Mouse (Mus musculus): ENCODE data around the gene Napa.

Gene Napa

DNA sequence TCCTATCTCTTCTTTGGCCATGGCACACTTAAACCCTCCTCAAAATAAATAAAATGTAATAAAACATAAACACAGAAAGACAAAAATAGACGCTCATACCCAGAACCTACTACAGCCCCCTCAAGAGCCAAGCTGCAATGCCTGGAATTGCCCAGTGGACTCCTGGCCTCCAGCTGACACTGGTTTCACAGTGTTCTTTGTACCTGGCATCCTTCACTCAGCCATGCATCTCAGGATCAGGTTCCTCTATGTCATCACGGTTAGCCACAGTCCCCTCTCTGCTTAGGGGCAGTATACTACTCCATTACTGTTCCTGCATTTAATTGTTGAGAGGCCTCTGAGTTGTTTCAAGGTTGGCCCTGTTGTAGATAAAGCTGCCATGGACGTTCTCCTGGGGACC, 34.7 kb downstream of the Napa start:
- no peak for DNase-seq

DNA sequence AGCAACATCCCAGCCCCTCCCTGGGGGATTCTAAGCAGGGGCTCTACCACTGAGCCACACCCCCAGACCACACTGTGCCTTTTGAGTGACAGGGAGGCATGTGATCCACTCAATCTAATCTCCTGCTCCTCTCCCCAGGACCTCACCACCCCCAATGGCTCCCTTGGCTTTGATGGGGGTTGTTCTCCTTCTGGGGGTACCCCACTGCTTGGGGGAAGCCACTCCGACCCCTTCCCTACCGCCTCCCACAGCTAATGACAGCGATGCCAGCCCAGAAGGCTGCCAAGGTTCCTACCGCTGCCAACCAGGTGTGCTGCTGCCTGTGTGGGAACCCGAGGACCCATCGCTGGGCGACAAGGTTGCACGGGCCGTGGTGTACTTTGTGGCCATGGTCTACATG, 35.4 kb downstream of the Napa start:
- DNase-seq, result no peak

DNA sequence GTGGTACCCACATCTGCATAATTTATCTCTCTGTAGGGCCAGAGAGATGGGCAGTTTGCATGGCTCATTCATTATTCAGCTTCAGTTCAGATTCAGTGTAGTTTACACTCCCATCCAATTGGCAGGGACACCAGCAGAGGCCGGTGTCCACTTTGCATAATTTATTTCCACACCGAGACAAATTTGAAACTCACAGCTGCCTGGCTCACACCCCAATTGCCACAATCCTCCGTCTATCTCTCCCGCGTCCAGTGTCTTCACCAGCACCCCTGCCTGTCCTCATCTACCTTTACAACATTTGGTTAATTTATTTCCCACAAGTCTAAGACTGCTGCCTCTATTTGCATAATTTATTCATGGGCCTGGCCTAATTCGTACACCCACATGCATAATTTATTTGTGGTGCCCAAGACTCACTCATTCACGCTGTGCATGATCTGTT, 36.7 kb downstream of the Napa start:
- no peak for DNase-seq

DNA sequence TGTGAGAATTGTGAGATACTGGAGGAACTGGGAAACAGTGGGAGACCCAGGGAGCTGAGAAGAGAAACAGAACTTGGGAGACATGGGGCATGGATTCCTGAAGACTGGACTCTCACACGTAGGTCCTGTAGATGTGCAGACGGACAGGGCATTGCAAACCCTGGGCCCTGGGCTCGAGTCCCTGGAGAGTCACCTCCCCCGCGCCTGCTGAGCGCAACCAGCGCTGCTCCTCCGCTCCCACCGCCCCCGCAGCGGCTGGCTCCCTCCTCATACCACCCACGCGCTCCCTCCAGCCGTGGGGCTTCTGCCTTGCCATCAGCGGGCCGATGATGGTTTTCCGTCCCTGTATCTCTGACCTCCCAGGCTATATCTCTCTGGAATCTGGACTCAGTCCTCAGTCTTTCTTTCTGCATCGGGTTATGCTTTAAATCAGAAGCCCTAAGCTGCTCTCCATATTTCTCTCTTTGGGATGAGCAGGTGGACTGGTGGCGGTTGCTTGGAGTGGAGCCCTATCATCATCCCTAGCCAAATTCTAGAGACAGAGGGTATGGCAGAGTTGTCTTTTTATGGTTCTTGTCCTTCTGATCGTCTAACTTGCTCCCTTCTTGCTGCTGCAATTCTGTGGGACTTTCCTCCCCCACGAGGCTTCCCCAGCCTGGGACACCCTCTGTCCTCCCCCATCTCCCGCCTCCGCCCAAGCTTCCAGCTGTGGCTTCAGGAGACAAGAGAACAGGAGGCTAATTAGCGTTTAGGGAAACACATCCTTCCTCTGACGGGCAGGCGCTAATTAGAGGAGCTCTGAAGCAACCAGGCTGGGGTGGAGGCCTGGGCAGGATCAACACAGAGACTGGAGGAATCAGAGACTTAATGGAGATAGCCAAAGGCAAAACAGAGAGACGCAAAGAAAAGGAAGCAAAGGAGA, 48.5 kb downstream of the Napa start:
- peak; percentile 55 for DNase-seq

DNA sequence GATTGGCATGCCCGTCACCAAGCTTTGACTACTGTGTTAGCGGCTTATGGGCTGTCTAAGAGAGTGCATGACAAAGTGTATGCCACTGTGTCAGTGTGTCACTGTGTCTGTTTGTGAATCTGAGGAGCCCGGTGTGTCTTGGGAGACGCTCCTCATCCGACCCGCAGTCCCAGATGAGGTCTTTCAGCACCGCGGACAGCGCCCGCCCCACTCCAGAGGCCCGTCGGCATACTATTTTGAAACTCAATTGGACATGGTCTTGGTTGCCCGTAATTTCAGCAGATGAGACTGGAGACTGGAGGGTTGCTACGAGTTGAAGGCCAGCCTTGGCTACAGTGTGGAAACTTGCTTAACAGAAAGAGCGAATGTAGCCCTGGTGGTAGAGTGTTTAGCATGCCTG, 49.4 kb downstream of the Napa start:
- peak; percentile 59 for DNase-seq

DNA sequence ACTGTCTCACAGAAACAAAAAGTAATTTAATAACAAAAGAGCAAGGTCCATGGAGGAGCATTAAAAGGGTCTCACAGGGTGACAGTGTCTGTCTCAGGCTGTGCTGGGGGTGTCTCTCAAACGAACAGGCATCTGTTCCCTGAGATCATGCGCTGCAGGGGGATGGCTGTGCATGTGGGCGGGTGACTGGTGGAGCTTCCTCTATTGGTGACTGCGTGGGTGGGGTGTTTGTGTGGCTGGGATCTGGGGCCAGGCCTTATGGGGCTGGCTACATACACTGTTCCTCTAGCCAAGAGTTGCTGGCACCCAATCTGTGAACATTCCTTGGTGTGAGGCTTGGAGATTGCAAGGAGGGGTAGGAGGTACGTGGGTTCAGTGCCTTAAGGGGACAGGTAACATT, 51.0 kb downstream of the Napa start:
- no peak for DNase-seq

DNA sequence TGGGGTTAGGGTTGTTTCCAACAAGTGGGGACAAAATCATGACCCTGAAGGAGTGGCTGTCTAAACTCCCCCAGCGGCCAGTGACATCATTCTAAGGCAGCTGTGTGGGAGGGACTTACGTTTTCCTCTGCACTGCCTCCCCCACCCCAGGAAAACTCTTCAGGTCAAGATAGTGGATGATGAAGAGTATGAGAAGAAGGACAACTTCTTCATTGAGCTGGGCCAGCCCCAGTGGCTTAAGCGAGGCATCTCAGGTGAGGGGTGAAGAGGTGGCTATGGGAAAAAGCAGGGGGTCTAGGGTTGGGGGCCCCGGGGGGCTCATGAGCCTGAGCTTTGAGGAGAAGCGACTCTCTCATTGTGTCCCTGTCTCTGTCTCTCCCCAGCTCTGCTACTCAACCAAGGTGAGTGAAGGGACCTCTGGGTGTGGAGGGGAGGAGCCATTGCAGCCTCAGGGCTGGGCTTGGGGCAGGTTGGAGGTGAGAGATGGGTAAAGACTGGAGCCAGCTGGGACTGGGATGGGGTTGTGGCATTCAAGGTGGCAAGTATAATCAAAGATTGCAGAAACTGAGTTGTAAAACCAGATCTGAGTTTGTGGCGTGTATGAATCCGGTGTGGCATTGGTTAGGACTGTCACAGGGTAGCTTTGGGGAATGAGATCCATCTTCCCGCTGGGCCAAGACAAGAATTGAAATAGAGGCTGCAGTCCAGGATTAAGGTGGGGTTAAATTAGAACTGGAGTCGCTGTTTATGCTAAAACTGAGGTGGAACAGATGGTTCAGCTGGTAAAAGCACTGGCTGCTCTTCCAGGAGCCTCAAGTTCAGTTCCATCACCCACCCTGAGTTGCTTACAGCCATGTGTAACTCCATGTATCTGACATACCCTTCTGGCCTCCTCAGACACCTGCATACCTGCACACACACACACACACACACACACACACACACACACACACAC, 52.2 kb downstream of the Napa start:
- DNase-seq, result no peak

DNA sequence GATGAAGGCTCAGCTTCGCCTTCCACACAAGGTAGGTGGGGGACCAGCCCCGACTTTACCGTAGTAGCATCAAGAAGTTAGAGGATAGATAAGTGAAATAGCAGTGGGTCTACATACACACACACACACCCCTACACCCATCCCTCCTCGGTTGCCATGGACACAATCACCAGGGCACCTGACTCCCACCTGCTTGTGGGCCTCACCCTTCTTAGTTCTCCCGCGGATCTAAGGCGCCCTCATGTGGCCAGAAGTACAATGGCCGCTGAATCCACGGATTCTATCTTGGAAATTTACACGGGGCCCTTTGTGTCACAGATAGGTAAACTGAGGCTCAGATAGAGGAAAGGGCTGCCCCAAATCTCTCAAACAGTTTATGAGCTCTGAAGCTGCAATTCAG, 55.3 kb downstream of the Napa start:
- peak; percentile 67 for DNase-seq

DNA sequence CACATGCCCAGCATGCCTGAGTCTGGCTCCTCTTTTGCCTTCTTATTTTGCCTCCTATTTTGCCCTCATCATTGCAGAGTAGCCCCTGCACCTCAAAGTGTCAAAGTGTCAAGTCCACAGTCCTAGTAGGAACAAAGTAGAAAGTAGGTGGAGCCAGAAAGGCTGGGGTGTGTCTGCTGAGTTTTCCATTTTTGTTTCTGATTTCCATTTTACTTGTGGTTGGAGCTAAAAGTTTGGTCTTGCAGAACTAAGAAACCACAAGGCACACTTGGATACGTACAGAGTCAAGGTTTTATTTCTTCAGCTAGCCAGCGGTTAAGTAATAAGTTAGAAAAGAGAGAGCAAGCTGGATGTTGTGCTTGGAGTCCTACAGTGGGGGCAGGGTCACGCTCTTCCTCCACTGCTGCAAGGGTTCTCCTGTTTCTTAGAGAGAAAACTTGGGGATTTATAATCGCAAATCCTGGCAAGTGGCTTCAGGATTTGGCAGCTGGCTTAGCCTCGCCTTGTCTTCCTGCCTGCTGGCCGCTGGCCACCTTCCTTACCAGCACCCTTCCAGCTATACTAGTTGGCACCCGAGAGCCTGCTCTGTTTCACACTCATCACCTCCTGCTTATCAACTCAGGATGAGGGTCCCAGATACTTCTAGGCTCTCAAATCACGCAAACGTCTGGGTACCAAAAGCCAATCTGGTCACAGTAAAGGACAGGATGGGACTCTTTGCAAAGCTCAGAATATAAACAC, 57.0 kb downstream of the Napa start:
- peak; percentile 59 for DNase-seq

DNA sequence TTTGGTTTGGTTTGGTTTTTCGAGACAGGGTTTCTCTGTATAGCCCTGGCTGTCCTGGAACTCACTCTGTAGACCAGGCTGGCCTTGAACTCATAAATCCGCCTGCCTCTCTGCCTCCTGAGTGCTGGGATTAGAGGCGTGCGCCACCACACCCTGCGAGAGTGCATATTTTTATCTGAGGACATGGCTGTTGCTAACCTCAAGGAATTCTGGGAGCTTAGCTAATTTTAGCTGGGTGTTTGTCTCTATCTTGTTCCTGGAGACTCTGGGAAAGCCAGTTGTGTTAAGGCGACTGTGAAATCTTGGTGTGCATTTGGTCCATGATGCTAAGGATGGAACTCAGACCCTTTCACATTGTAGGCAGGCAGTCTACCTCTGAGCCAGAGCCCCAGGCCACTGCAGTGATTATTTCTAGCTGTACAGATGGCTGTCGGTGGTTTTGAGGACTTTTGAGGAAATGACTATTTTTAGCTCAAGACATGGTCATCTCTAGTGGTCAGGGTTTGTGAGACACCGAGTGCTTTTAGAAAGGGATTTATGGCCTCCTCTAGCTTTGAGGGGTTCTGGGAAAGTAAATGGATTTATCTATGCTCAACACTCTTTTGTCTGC, 58.0 kb downstream of the Napa start:
- DNase-seq, result no peak

DNA sequence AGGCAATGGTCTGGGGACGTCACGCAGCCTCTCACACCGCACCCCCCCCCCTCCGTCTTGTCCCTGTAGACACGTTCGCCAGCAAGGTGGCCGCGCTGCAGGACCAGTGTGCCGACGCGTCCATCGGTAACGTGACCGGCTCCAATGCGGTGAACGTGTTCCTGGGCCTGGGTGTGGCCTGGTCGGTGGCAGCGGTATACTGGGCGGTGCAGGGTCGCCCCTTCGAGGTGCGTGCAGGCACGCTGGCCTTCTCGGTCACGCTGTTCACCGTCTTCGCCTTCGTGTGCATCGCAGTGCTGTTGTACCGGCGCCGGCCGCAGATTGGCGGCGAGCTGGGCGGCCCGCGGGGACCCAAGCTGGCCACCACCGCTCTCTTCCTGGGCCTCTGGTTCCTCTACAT, 60.5 kb downstream of the Napa start:
- DNase-seq, result no peak

DNA sequence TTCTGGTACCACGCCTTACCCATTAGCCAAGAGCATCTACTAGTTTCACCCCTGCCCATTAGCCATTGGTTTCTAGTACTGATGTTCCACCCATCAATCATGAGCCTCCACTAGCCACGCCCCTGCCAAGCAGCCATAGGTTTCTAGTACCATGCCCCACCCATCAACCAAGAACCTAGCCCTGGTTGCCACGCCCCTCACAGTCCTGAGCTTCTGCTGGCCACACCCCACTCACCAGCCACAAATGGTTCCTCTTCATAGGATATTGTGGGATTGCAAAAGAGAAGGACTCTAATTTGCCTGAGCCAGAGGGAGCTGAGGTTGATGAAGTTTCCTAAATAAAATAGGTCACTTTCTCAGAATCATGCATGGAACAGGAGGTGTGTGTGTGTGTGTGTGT, 62.4 kb downstream of the Napa start:
- DNase-seq, result no peak

DNA sequence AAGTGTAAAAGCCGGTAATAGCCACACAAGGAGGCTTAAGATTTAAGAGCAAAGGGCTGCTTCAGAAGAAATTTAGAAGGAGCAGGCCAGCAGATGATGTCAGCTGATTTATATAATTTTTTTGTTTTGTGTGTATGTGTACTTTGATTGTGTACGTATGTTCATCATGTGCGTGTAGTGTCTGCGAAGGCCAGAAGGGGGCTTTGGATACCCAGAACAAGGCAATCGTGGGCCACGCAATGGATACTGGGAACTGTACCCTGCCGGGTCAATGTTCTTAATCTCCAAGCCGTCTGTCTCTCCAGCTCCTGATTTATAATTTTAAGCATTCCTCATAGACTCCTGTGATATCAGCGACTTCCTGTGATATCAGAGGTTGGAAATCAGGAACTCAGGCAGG, 63.0 kb downstream of the Napa start:
- no peak for DNase-seq

DNA sequence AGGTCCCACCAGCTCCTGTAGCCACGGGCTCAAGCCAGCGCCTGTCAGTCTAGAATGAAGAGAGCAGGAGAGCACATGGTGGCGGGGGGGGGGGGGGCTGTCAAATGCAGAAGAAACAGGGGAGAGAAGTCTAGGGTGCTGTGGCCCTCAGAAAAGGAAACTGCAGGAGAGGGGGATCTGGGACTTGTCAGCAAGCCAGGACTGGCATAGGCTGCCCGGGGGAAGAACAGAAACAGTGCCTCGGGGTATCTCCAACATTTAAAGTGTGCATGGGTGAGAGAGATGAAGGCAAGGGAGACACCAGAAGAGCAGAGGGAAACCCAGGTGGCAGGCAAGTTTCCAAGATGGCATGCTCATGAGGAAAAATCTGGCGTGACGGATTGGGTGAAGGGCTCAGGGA, 63.8 kb downstream of the Napa start:
- DNase-seq, result no peak
